Mouse (Mus musculus) neutrophil, adult 5-6 weeks (primary cell): ENCODE measurements around the gene Hormad2. TPM values are rescaled to one million over a fixed set of nuclear protein-coding genes. Genes with fewer than 3 reads are reported as not detected.

ENCODE experiments used
- ATAC-seq: fragments of 151-379, 151-347 bp; 2 replicates; pipeline ENCODE4 v1.8.0; 2017; ENCODE audit warnings: mild to moderate bottlenecking, moderate TSS enrichment; ENCODE audit not compliant: insufficient number of reproducible peaks, poor library complexity, low FRiP score, severe bottlenecking; ENCODE audit errors: extremely low read depth
- total RNA-seq: library from RNA; stranded (forward); fragments of 200-1000 nt; gene quantifications from 2 replicates; pipeline ENCODE4 v1.2.3, GENCODE M21; 2017

The Hormad2 gene
- 0.58 TPM in 1 of 2 replicates, not detected in the other for total RNA-seq

- no peak for ATAC-seq
These were observed at the start of gene Hormad2 for GRCm38 (mm10) chr11:4440978-4441377. Gene Hormad2 (minus strand): TSS chr11:4441105.

- ATAC-seq: no peak
These were observed 48.3 kb upstream of the Hormad2 start for GRCm38 (mm10) chr11:4489207-4489606.

DNA sequence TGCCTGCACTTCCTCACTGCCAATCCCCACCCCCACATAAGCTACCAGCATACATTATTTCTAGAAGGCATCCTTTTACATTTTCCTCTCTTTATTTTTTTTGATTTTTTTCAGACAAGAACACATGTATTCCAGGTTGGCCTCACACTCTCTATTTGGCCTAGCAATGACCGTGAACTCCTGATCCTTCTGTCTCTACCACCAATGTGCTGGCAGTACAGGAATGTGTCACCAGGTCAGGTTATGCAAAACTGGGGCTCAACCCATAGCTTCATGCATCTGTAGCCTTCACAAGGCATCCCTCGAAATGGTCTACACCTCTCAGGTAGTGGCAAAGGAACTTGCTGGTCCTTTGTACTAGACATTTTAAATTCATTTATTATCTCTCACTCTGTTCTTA lies 47.9 kb upstream of the Hormad2 start:
- ATAC-seq: no peak

DNA sequence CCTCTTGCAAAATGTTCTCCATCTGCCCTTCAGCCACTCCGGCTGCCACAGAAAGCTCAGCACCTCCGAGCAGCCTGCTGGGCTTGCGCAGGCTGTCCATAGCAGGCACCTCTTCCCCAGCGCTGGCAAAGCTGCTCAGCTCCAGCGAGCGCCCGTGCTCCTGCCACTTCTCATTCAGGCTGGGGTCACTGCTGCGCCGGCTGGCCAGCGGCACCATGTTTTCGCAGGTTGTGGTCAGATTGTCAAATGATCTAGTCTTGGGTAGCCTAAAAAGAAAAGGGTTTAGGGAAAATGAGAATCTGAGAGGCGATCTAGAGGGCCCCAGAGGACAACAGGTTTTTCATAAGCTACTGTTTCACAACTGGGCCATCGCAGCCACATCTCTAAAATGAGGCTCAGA lies 47.5 kb upstream of the Hormad2 start:
- ATAC-seq: no peak

GRCm38 (mm10) chr11:4487401-4487965 lies 46.6 kb upstream of the Hormad2 start:
- ATAC-seq: no peak

DNA sequence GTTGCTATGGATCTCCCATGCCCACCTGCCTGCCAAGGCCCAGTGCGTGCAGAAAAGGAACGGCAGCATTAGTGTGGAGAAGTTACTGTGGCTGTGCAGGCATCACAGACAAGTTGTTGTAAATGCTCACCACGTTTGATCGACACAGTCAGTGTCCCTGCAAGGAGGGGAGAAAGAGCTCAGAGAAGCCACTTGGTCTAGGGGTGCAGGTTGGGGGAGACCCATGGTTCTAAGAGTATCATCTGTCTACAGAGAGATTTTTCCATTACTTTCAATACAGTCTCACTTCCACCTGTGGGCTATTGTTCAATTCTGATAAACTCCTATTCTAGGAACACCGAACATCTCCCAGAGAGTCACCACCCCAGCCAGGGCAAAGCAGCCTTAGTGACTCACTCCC lies 43.6 kb upstream of the Hormad2 start:
- ATAC-seq: no peak

GRCm38 (mm10) chr11:4482641-4483040 lies 41.7 kb upstream of the Hormad2 start:
- ATAC-seq: no peak

DNA sequence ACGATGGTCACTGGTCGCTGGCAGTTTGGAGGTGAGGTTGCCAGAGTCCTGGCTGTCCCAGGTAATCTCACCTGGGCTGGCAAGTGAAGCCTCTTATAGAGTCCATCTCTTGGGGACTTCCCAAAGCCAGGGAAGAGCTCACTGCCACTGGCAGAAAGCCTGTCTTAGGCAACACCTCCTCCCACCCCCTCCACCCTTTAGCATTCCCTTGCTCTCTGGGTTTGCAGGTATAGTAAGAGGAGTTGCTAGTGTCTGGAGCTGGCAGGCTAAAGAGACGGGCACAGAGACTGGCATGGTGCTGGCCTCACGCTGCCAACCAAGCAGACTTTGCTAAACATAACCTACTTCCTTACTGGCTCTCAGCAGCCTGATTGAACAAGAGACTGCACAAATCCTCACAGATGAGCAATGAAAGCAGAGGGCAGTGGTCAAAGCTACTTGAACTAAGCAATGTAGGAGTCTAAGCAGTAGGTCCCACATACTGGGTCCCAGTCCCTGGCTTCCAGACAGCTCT lies 35.3 kb upstream of the Hormad2 start:
- ATAC-seq: no peak

- no peak for ATAC-seq
These were observed 31.7 kb upstream of the Hormad2 start for GRCm38 (mm10) chr11:4472464-4473179.

DNA sequence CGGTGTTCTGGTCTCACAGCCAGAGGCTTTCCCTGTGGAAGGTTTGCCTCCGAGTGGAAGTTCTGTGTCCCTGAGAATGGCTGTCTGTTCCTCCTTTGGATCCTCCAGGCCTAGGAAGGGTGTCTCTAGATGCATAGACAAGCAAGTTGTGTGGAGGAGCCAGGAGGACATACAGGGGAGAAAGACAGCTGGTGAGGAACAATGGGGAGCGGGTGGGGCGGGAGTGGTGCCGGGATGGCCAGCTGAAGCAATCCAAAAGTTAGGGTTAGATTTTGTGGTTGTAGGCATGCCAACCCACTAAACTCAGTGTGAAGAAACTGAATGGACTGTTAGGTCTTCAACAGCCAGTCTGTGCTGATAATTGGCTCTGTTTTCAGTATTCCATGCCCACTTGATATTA lies 30.8 kb upstream of the Hormad2 start:
- ATAC-seq: no peak

DNA sequence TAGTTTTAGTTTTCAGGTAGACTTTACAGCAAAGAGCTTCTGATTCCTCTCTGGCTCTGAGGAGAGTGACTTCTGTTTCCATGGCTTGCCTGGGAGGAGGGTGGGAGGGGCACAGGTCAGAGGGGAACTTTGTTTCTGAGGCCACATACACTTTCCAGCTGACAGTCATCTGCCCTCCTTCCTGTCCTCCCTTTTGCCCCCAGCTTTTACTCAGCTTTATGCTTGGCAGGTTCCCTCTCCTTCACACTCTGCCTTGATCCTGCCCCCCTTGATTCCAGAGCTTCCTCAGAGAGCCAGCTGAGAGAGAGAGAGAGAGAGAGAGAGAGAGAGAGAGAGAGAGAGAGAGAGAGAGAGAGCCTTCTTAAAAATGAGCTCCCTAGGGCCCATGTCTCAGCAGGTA lies 30.3 kb upstream of the Hormad2 start:
- no peak for ATAC-seq

DNA sequence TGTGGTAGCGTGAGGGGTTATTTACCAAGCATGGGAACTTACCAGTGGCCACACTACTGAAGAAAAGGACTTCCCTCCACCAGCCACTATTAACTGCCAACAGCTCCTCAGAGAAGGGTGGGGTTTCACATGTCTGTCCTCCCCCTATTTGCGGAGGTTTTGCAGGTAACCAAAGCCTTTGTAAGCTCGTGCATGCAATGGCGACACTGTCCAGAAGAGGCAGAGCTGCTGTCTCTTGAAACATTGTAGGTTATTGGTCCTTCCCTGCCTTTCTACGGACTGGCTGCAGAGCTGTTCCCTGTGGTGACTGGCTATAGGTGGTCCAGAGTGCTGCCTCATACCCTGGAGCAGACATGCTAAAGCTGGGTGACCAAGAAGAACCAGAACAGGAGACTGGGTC lies 28.2 kb upstream of the Hormad2 start:
- ATAC-seq: 0 out of 2 replicates have a peak, but pooled peaks have one; percentile 13

- ATAC-seq: no peak
These were observed 26.5 kb upstream of the Hormad2 start for GRCm38 (mm10) chr11:4467436-4467835.

- no peak for ATAC-seq
These were observed 25.3 kb upstream of the Hormad2 start for GRCm38 (mm10) chr11:4466191-4466590.

GRCm38 (mm10) chr11:4464616-4465015 lies 23.7 kb upstream of the Hormad2 start:
- ATAC-seq: no peak

GRCm38 (mm10) chr11:4464186-4464585 lies 23.3 kb upstream of the Hormad2 start:
- no peak for ATAC-seq

DNA sequence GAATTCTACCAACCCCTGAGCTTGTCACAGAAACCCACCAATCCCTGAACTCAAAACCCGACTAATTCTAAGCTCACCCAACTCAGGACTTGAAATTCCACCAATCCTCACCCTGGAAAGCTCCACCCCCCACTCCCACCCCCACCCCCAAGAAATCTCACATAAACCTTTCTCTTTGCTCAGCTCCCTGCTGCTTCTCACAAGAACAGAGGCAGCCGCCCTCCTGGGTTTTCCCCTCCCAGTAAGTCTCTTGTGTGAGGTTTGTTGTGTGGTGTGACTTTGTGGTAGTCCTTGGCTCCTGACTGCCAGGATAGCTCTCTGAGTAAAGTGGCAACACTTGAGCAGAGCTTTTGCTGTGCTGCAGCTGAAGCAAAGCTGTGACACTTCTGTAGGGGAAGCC lies 22.0 kb upstream of the Hormad2 start:
- no peak for ATAC-seq

DNA sequence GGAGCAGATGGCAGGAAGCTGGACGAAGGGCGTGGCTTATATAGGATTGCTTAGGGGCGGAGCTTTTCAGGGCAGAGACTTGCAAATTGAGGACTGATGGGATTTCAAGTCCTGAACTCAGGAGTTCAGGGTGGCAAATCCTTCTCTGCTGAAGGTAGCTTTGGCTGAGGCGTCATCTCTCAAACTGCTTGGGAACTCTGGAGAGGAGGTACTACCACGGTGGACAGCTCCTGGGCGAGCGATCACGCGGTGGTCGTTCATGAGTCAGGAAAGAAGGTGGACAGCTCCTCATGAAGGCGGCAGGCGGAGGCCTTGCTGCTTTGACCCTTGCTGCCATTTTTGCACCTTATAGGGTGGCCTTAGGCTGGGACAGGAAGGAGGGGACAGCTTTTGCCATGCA lies 20.2 kb upstream of the Hormad2 start:
- ATAC-seq: no peak

DNA sequence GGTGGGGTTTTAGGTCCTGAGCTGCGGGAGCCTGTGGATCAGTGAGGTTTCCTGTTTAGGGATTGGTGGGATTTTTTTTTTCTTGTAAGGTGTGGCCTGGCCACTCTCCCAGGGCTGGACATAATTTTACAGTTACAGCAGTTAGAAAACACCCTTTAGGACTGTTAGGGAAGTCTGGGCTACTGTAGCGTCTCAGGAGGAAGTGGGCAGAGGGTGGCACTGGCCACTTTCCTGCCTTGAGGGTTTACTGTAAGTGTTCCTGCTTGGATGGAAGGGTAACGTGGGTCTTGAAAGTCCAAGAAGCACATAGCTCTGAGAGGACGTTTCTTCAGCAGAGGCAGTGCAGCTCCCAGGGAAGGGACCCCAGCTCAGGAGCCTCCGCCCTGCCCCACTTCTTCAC lies 19.7 kb upstream of the Hormad2 start:
- no peak for ATAC-seq

DNA sequence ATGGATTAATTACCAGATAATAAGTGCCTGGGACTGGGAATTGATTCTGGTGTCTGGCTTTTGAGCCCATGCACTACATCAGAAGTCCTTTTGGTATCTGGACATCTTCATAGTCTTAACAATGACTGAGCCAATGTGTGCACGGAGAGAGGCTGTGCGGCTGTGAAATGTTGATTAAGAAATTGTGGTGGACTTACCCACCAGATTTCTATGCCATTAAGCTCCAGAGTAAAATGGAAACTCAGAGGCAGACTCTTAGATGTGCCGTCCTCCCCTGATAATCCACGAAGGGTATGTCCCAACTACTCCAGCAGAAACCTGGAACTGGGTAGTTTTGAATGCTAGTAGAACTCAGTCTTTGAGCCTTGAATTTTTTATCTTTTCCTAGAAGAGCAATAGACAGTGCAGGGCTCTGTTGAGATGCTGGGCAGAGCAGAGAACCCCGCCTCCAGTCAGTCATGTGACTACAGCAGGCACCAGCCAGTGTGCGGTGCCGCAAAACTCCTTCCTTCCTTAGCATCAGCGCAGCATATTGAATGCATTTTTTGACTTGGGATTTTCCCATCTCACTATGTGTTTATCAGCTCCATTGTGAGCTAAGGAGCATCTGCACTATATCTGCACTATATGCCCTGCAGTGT lies 14.1 kb upstream of the Hormad2 start:
- no peak for ATAC-seq
